Mouse (Mus musculus): Measurements from ENCODE around the gene Tcerg1l. TPM values are rescaled to one million over a fixed set of nuclear protein-coding genes. Genes with fewer than 3 reads are reported as not detected.

Tcerg1l gene
- polyA plus RNA-seq, 1 experiment, result 6.1 TPM

- Histone ChIP-seq H3K27ac (ENCODE audit: insufficient read depth, low read length) (no peak overlapping the region), H3K4me3 (ENCODE audit: insufficient read depth, low read length) (no peak overlapping the region), H3K4me1 (ENCODE audit: control insufficient read depth, insufficient read depth, low read length) (peaks cover 1% of the 10 kb centered on the region; the same call in 1 of the 2 replicates)
- TF ChIP-seq POLR2A (IDR thresholded peaks at IDR 0.05; ENCODE audit: extremely low read depth, insufficient read depth, low read length), result no peak
- no peak for TF ChIP-seq CTCF (IDR thresholded peaks at IDR 0.05; ENCODE audit: extremely low read depth, insufficient read depth, low read length)
These were observed 3.2 kb upstream of the Tcerg1l start for GRCm38 (mm10) chr7:138400506-138401272.

GRCm38 (mm10) chr7:138398182-138398793 lies 758 bp upstream of the Tcerg1l start:
- Histone ChIP-seq H3K4me3 (ENCODE audit: insufficient read depth, low read length) (peak overlapping the region; percentile 41; the same call in 1 of the 2 replicates), H3K27ac (ENCODE audit: insufficient read depth, low read length) (no peak overlapping the region), H3K4me1 (ENCODE audit: control insufficient read depth, insufficient read depth, low read length) (peaks cover 1% of the 10 kb centered on the region; the same call in 1 of the 2 replicates)
- TF ChIP-seq CTCF (IDR thresholded peaks at IDR 0.05; ENCODE audit: extremely low read depth, insufficient read depth, low read length), result peak; percentile 62
- TF ChIP-seq POLR2A (IDR thresholded peaks at IDR 0.05; ENCODE audit: extremely low read depth, insufficient read depth, low read length), result no peak

- H3K27ac ChIP-seq (ENCODE audit: insufficient read depth, low read length), result no peak overlapping the region
These were observed 556 bp downstream of the Tcerg1l start for GRCm38 (mm10) chr7:138396863-138397484.

GRCm38 (mm10) chr7:138396109-138396862 lies 1.2 kb downstream of the Tcerg1l start:
- Histone ChIP-seq H3K4me1 (ENCODE audit: control insufficient read depth, insufficient read depth, low read length) (peaks cover 1% of the 10 kb centered on the region; the same call in 1 of the 2 replicates), H3K27ac (ENCODE audit: insufficient read depth, low read length) (no peak overlapping the region), H3K4me3 (ENCODE audit: insufficient read depth, low read length) (peak overlapping the region; percentile 41)
- TF ChIP-seq CTCF (IDR thresholded peaks at IDR 0.05; ENCODE audit: extremely low read depth, insufficient read depth, low read length) (no peak), POLR2A (IDR thresholded peaks at IDR 0.05; ENCODE audit: extremely low read depth, insufficient read depth, low read length) (no peak)

More at GRCm38 (mm10) chr7:138396863-138397484, 556 bp downstream of the Tcerg1l start:
- H3K4me1 ChIP-seq (ENCODE audit: control insufficient read depth, insufficient read depth, low read length), result peaks cover 1% of the 10 kb centered on the region; the same call in 1 of the 2 replicates
- TF ChIP-seq CTCF (IDR thresholded peaks at IDR 0.05; ENCODE audit: extremely low read depth, insufficient read depth, low read length) (no peak), POLR2A (IDR thresholded peaks at IDR 0.05; ENCODE audit: extremely low read depth, insufficient read depth, low read length) (no peak)
- H3K4me3 ChIP-seq (ENCODE audit: insufficient read depth, low read length), result peak overlapping the region; percentile 41

- Histone ChIP-seq H3K4me3 (ENCODE audit: insufficient read depth, low read length) (no peak overlapping the region), H3K27ac (ENCODE audit: insufficient read depth, low read length) (no peak overlapping the region), H3K4me1 (ENCODE audit: control insufficient read depth, insufficient read depth, low read length) (no peaks in the 10 kb centered on the region)
- TF ChIP-seq POLR2A (IDR thresholded peaks at IDR 0.05; ENCODE audit: extremely low read depth, insufficient read depth, low read length) (no peak), CTCF (IDR thresholded peaks at IDR 0.05; ENCODE audit: extremely low read depth, insufficient read depth, low read length) (no peak)
These were observed 7.6 kb downstream of the Tcerg1l start for GRCm38 (mm10) chr7:138389941-138390340.

- Histone ChIP-seq H3K27ac (ENCODE audit: insufficient read depth, low read length) (no peak overlapping the region), H3K4me1 (ENCODE audit: control insufficient read depth, insufficient read depth, low read length) (no peaks in the 10 kb centered on the region), H3K4me3 (ENCODE audit: insufficient read depth, low read length) (no peak overlapping the region)
- TF ChIP-seq CTCF (IDR thresholded peaks at IDR 0.05; ENCODE audit: extremely low read depth, insufficient read depth, low read length), result no peak
- TF ChIP-seq POLR2A (IDR thresholded peaks at IDR 0.05; ENCODE audit: extremely low read depth, insufficient read depth, low read length), result no peak
These were observed 8.5 kb downstream of the Tcerg1l start for GRCm38 (mm10) chr7:138389071-138389470.

- Histone ChIP-seq H3K27ac (ENCODE audit: insufficient read depth, low read length) (no peak overlapping the region), H3K4me3 (ENCODE audit: insufficient read depth, low read length) (no peak overlapping the region), H3K4me1 (ENCODE audit: control insufficient read depth, insufficient read depth, low read length) (no peaks in the 10 kb centered on the region)
- no peak for TF ChIP-seq POLR2A (IDR thresholded peaks at IDR 0.05; ENCODE audit: extremely low read depth, insufficient read depth, low read length)
- no peak for TF ChIP-seq CTCF (IDR thresholded peaks at IDR 0.05; ENCODE audit: extremely low read depth, insufficient read depth, low read length)
These were observed 18.3 kb downstream of the Tcerg1l start for GRCm38 (mm10) chr7:138379221-138379620.

GRCm38 (mm10) chr7:138378546-138378945 lies 19.0 kb downstream of the Tcerg1l start:
- TF ChIP-seq POLR2A (IDR thresholded peaks at IDR 0.05; ENCODE audit: extremely low read depth, insufficient read depth, low read length) (no peak), CTCF (IDR thresholded peaks at IDR 0.05; ENCODE audit: extremely low read depth, insufficient read depth, low read length) (no peak)
- H3K27ac ChIP-seq (ENCODE audit: insufficient read depth, low read length), result no peak overlapping the region
- H3K4me1 ChIP-seq (ENCODE audit: control insufficient read depth, insufficient read depth, low read length), result no peaks in the 10 kb centered on the region
- no peak overlapping the region for H3K4me3 ChIP-seq (ENCODE audit: insufficient read depth, low read length)

- Histone ChIP-seq H3K4me3 (ENCODE audit: insufficient read depth, low read length) (no peak overlapping the region), H3K27ac (ENCODE audit: insufficient read depth, low read length) (no peak overlapping the region), H3K4me1 (ENCODE audit: control insufficient read depth, insufficient read depth, low read length) (no peaks in the 10 kb centered on the region)
- TF ChIP-seq POLR2A (IDR thresholded peaks at IDR 0.05; ENCODE audit: extremely low read depth, insufficient read depth, low read length), result no peak
- TF ChIP-seq CTCF (IDR thresholded peaks at IDR 0.05; ENCODE audit: extremely low read depth, insufficient read depth, low read length), result no peak
These were observed 22.0 kb downstream of the Tcerg1l start for GRCm38 (mm10) chr7:138375573-138375972.

Data from cortical plate, adult 2 months (tissue).